Mouse (Mus musculus): Measurements from ENCODE around the gene Ankrd65. TPM values are rescaled to one million over a fixed set of nuclear protein-coding genes. Genes with fewer than 3 reads are reported as not detected.

The Ankrd65 gene
- total and polyA plus RNA-seq, 3 experiments = 0.12 TPM; not detected in 2

DNA sequence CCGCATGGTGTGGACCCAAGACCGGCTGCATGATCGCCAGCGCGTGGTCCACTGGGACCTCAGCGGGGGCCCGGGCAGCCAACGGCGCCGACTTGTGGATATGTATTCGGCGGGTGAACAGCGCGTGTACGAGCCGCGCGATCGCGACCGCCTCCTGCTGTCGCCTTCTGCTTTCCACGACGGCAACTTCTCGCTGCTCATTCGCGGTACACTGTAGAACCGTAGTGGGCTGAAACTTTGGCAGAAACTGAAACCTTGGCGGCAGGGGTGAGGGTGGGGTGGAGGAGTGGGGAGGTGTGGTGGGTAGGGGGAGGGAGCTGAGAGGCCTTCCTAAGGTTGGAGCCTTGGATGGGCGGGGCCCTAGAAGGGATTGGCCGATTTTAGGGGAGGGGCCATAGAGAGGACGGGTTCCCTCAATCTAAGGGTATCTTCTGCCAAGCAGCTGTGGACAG, 50.8 kb downstream of the Ankrd65 start (continued):
- no peak for TF ChIP-seq USF2 (IDR thresholded peaks at IDR 0.05; ENCODE audit: borderline replicate concordance in 1 of 2, insufficient read depth in 1 of 2, low read depth in 1 of 2, low read length in 2 of 2)
- TF ChIP-seq EP300 (IDR thresholded peaks at IDR 0.05; ENCODE audit: low read depth in 1 of 2, low read length in 2 of 2) = no peak
- TF ChIP-seq TCF12 (IDR thresholded peaks at IDR 0.05; ENCODE audit: low read depth, low read length) = 0 out of 2 replicates have a peak, but pooled peaks have one; percentile 6
- TF ChIP-seq BHLHE40 (IDR thresholded peaks at IDR 0.05; ENCODE audit: borderline replicate concordance, low read depth, low read length) = no peak
- no peak for TF ChIP-seq ZNF384 (IDR thresholded peaks at IDR 0.05; ENCODE audit: low read depth, low read length)
- TF ChIP-seq POLR2AphosphoS5 (IDR thresholded peaks at IDR 0.05; ENCODE audit: borderline replicate concordance, low read depth, low read length) = no peak
- no peak for TF ChIP-seq ZKSCAN1 (IDR thresholded peaks at IDR 0.05; ENCODE audit: low read depth, low read length)
- peak; percentile 51; the same call in 1 of the 2 replicates for TF ChIP-seq SIN3A (IDR thresholded peaks at IDR 0.05; ENCODE audit: low read length)
- TF ChIP-seq ETS1 (IDR thresholded peaks at IDR 0.05; ENCODE audit: low read depth, low read length) = no peak
- TF ChIP-seq MAZ (IDR thresholded peaks at IDR 0.05; ENCODE audit: low read depth, low read length) = peak; percentile 68; the same call in 1 of the 2 replicates
- TF ChIP-seq JUND (IDR thresholded peaks at IDR 0.05; ENCODE audit: low read depth, low read length) = no peak
- TF ChIP-seq SMC3 (IDR thresholded peaks at IDR 0.05; ENCODE audit: low read depth, low read length) = 0 out of 2 replicates have a peak, but pooled peaks have one; percentile 6
- no peak for TF ChIP-seq MYC (IDR thresholded peaks at IDR 0.05; ENCODE audit: low read depth, low read length)
- TF ChIP-seq CHD1 (IDR thresholded peaks at IDR 0.05; ENCODE audit: low read depth, low read length) = no peak
- TF ChIP-seq MYB (IDR thresholded peaks at IDR 0.05; ENCODE audit: low read depth, low read length) = no peak
- no peak for TF ChIP-seq MEF2A (IDR thresholded peaks at IDR 0.05; ENCODE audit: extremely low read depth, insufficient replicate concordance, low read depth, low read length, poor library complexity, severe bottlenecking)
- TF ChIP-seq ELF1 (IDR thresholded peaks at IDR 0.05; ENCODE audit: low read depth, low read length) = no peak

DNA sequence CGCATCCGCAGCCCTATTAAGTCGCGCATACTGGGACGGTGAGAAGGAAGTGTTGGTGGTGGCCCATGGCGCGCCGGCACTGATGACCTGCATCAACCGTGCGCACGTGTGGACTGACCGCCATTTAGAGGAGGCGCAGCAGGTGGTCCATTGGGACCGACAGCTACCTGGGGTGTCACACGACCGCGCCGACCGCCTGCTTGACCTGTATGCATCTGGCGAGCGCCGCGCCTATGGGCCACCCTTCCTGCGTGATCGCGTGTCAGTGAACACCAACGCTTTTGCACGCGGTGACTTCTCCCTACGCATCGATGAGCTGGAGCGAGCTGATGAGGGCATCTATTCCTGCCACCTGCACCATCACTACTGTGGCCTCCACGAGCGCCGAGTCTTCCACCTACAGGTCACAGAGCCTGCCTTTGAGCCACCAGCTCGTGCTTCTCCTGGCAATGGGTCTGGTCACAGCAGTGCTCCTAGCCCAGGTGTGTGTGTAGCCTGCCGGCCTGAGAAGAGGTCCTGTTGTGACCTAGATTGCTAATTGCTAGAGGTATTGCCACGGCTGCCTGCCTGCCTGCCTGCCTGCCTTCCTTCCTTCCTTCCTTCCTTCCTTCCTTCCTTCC, 51.5 kb downstream of the Ankrd65 start:
- no peak for DNase-seq (ENCODE audit: low read depth, low spot score)
- Histone ChIP-seq H3K9ac (ENCODE audit: control insufficient read depth, low read depth, low read length, poor library complexity, severe bottlenecking) (no peak overlapping the region), H3K36me3 (ENCODE audit: control insufficient read depth in 1 of 2, insufficient read depth in 2 of 2, low read length in 2 of 2) (no peaks in the 10 kb centered on the region; a peak in 1 of 4 replicates), H3K27me3 (ENCODE audit: control insufficient read depth in 1 of 2, insufficient read depth in 2 of 2, low read length in 2 of 2) (no peaks in the 10 kb centered on the region), H3K4me3 (ENCODE audit: control insufficient read depth in 1 of 2, insufficient read depth in 1 of 2, low read depth in 2 of 2, low read length in 2 of 2) (no peak overlapping the region), H3K9me3 (replicated peaks; ENCODE audit: insufficient read depth, low read length) (no peaks in the 10 kb centered on the region), H3K79me2 (ENCODE audit: control insufficient read depth, insufficient read depth, low read length, poor library complexity) (peaks cover 2% of the 10 kb centered on the region; the same call in 1 of the 2 replicates), H3K27ac (ENCODE audit: control insufficient read depth, low read depth, low read length) (no peak overlapping the region), H3K4me1 (ENCODE audit: control insufficient read depth in 1 of 2, insufficient read depth in 2 of 2, low read length in 2 of 2) (0 out of 4 replicates have a peak, but pooled peaks cover 0 to 3% of the 10 kb centered on the region in 2 experiments)
- TF ChIP-seq ZMIZ1 (IDR thresholded peaks at IDR 0.05; ENCODE audit: low read depth, low read length) (no peak), MEF2A (IDR thresholded peaks at IDR 0.05; ENCODE audit: extremely low read depth, insufficient replicate concordance, low read depth, low read length, poor library complexity, severe bottlenecking) (no peak), MAFK (IDR thresholded peaks at IDR 0.05; ENCODE audit: borderline replicate concordance, low read depth, low read length) (no peak), CTCF (IDR thresholded peaks at IDR 0.05 in 2 of 3, conservative IDR thresholded peaks at IDR 0.05 in 1 of 3; ENCODE audit: control insufficient read depth in 1 of 3, insufficient read depth in 1 of 3, low read depth in 2 of 3, low read length in 3 of 3, poor library complexity in 1 of 3, severe bottlenecking in 1 of 3) (no peak), ZKSCAN1 (IDR thresholded peaks at IDR 0.05; ENCODE audit: low read depth, low read length) (no peak), ETS1 (IDR thresholded peaks at IDR 0.05; ENCODE audit: low read depth, low read length) (no peak), USF2 (IDR thresholded peaks at IDR 0.05; ENCODE audit: borderline replicate concordance in 1 of 2, insufficient read depth in 1 of 2, low read depth in 1 of 2, low read length in 2 of 2) (no peak), ZC3H11A (IDR thresholded peaks at IDR 0.05; ENCODE audit: low read depth, low read length) (no peak), ZNF384 (IDR thresholded peaks at IDR 0.05; ENCODE audit: low read depth, low read length) (no peak), UBTF (IDR thresholded peaks at IDR 0.05; ENCODE audit: borderline replicate concordance, insufficient read depth, low read depth, low read length) (no peak), SMC3 (IDR thresholded peaks at IDR 0.05; ENCODE audit: low read depth, low read length) (no peak), TCF12 (IDR thresholded peaks at IDR 0.05; ENCODE audit: low read depth, low read length) (no peak)

Measured in MEL (cell line).